Mouse (Mus musculus) stomach, embryonic 14.5 days (tissue): ENCODE data around the gene Apof. TPM values are rescaled to one million over a fixed set of nuclear protein-coding genes. Genes with fewer than 3 reads are reported as not detected.

ENCODE experiments used
- ATAC-seq: fragments of 200-750 bp; cut with Nextera tagmentation; 2 replicates; pipeline ENCODE4 v1.8.0; 2017; ENCODE audit warnings: low read depth, moderate TSS enrichment; ENCODE audit not compliant: insufficient number of reproducible peaks, insufficient read depth, low FRiP score
- H3K27ac ChIP-seq: fragments of 300-500 bp; sonication (generic); 2 replicates; pipeline ENCODE4 v1.5.1; 2014; ENCODE audit warnings: mild to moderate bottlenecking, low read length, moderate library complexity, mixed read lengths
- H3K27me3 ChIP-seq: fragments of 300-500 bp; sonication (generic); 2 replicates; pipeline ENCODE4 v1.6.1; 2014; ENCODE audit warnings: low read length, control low read depth, mixed read lengths; ENCODE audit not compliant: control insufficient read depth, insufficient read depth
- H3K36me3 ChIP-seq: fragments of 300-500 bp; sonication (generic); 2 replicates; pipeline ENCODE4 v1.6.1; 2014; ENCODE audit warnings: mild to moderate bottlenecking, control low read depth, low read length, moderate library complexity, mixed read lengths; ENCODE audit not compliant: control insufficient read depth, insufficient read depth
- H3K4me1 ChIP-seq: fragments of 300-500 bp; sonication (generic); 2 replicates; pipeline ENCODE4 v1.6.1; 2014; ENCODE audit warnings: low read length, control low read depth, mixed read lengths; ENCODE audit not compliant: control insufficient read depth, insufficient read depth
- H3K4me2 ChIP-seq: fragments of 300-500 bp; sonication (generic); replicated peaks from 2 replicates; pipeline ENCODE4 v1.6.1; 2014; ENCODE audit warnings: low read depth, low read length, control low read depth
- H3K4me3 ChIP-seq: fragments of 300-500 bp; sonication (generic); 2 replicates; pipeline ENCODE4 v1.5.1; 2014; ENCODE audit warnings: low read depth, low read length, control low read depth
- H3K9ac ChIP-seq: fragments of 300-500 bp; sonication (generic); replicated peaks from 2 replicates; pipeline ENCODE4 v1.6.1; 2014; ENCODE audit warnings: low read depth, mild to moderate bottlenecking, control low read depth, low read length, moderate library complexity, mixed read lengths
- H3K9me3 ChIP-seq: fragments of 300-500 bp; sonication (generic); 2 replicates; pipeline ENCODE4 v1.6.1; 2016; ENCODE audit warnings: low read depth, low read length, control low read depth; ENCODE audit not compliant: control insufficient read depth
- WGBS: fragments of 180-500 bp; shearing (Covaris S2); extraction: QIAGEN DNeasy Blood & Tissue Kit; methylation state at CpG from one replicate; pipeline ENCODE4 v1.1.7; 2014; 5-methylcytosine and 5-hydroxymethylcytosine counted together
- polyA plus RNA-seq: library from polyadenylated mRNA; unstranded; fragments of >200 nt; fragmentation: Nextera tagmentation; extraction: Ambion mirVana; gene quantifications from 2 replicates; pipeline ENCODE4 v1.2.1, GENCODE M21; 2014

Apof gene
- polyA plus RNA-seq, 1 experiment from 2014 or later = not detected

DNA sequence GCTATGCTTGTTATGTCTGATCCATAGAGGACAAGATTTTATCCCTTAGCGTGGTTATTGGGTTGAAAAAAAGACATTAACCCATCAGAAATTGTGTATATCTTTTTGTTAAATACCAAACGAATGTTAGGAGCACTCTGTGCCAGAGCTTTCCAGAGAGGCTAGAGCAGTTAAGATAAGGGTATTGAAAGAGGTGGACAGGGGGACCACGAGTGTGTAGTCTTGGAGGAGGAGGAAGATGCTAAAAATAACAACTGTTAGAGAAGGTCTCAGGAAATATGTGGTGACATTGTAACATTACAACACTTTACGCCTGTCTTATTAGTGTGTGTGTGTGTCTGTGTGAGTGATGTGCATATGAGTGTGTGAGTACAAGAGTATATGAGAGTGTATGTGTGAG, 42.4 kb downstream of the Apof start:
- Histone ChIP-seq H3K36me3 (peaks cover 44% of the 10 kb centered on the region), H3K27me3 (no peaks in the 10 kb centered on the region), H3K9ac (no peak overlapping the region), H3K27ac (no peak overlapping the region), H3K4me3 (no peak overlapping the region), H3K4me1 (no peaks in the 10 kb centered on the region), H3K9me3 (no peaks in the 10 kb centered on the region), H3K4me2 (no peak overlapping the region)
- WGBS = 73% methylated on average over 4 of the region's 4 CpGs
- no peak for ATAC-seq

DNA sequence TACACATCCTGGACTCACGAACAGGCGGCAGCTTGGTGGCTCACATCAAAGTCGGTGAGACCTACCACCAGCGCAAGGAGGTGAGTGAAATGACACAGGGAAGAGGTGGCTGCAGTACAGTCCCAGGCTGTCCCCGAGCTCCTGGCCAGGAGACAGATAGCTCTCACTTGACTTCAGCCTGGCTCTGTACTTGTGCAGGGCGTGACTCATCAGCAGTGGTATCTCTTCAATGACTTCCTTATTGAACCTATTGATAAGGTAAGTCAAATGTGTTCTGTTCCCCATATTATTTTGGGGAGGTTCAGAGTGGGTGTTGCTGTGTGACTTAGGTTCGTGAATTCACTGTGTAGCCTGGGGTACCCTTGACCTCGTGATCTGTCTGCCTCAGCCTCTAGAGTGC, 47.1 kb downstream of the Apof start:
- Histone ChIP-seq H3K4me3 (no peak overlapping the region), H3K4me2 (no peak overlapping the region), H3K36me3 (peaks cover 64% of the 10 kb centered on the region), H3K27ac (no peak overlapping the region), H3K9me3 (no peaks in the 10 kb centered on the region), H3K27me3 (no peaks in the 10 kb centered on the region), H3K4me1 (no peaks in the 10 kb centered on the region), H3K9ac (no peak overlapping the region)
- ATAC-seq = no peak
- 96% methylated on average over 8 of the region's 8 CpGs for WGBS

Other genes with a start within 250 kb of the Apof start
- gene Naca, start 233.1 kb upstream of the Apof start, polyA plus RNA-seq = 899 and 913 TPM in 2 replicates
- gene Ptges3, start 209.7 kb upstream of the Apof start, polyA plus RNA-seq = 474 and 487 TPM in 2 replicates
- gene Atp5b, start 185.4 kb upstream of the Apof start, polyA plus RNA-seq = 2,052 and 2,172 TPM in 2 replicates
- 28.1 and 28.2 TPM in 2 replicates for gene Baz2a, start 177.1 kb upstream of the Apof start, polyA plus RNA-seq
- 29.5 and 35.6 TPM in 2 replicates for gene Rbms2, start 88.4 kb upstream of the Apof start, polyA plus RNA-seq
- 0.78 and 0.84 TPM in 2 replicates for gene Gls2, start 74.2 kb upstream of the Apof start, polyA plus RNA-seq
- 33.5 and 33.7 TPM in 2 replicates for gene Spryd4, start 56.9 kb upstream of the Apof start, polyA plus RNA-seq
- gene Mip, start 42.8 kb upstream of the Apof start, polyA plus RNA-seq = 0.11 TPM in 1 of 2 replicates, not detected in the other
- gene Timeless, start 36.6 kb upstream of the Apof start, polyA plus RNA-seq = 47.2 and 48.0 TPM in 2 replicates
- 0.27 TPM in 1 of 2 replicates, not detected in the other for gene Apon, start 14.6 kb upstream of the Apof start, polyA plus RNA-seq
- gene Stat2, start 1.9 kb downstream of the Apof start, polyA plus RNA-seq = 12.2 and 13.0 TPM in 2 replicates
- 0.36 and 0.43 TPM in 2 replicates for gene Il23a, start 30.1 kb downstream of the Apof start, polyA plus RNA-seq
- 32.9 and 34.8 TPM in 2 replicates for gene Pan2, start 34.7 kb downstream of the Apof start, polyA plus RNA-seq
- 328 and 342 TPM in 2 replicates for gene Cnpy2, start 53.8 kb downstream of the Apof start, polyA plus RNA-seq
- 211 and 214 TPM in 2 replicates for gene Cs, start 69.1 kb downstream of the Apof start, polyA plus RNA-seq
- gene Coq10a, start 100.3 kb downstream of the Apof start, polyA plus RNA-seq = 12.9 and 13.0 TPM in 2 replicates
- 16.7 and 17.8 TPM in 2 replicates for gene Ankrd52, start 108.4 kb downstream of the Apof start, polyA plus RNA-seq
- gene Slc39a5, start 132.6 kb downstream of the Apof start, polyA plus RNA-seq = 3.4 and 3.7 TPM in 2 replicates
- gene Nabp2, start 142.8 kb downstream of the Apof start, polyA plus RNA-seq = 76.6 and 86.7 TPM in 2 replicates
- gene Rnf41, start 143.0 kb downstream of the Apof start, polyA plus RNA-seq = 31.9 and 34.6 TPM in 2 replicates
- gene Smarcc2, start 190.6 kb downstream of the Apof start, polyA plus RNA-seq = 109 and 110 TPM in 2 replicates
- gene Myl6, start 225.5 kb downstream of the Apof start, polyA plus RNA-seq = 1,824 and 1,933 TPM in 2 replicates
- gene Myl6b, start 230.0 kb downstream of the Apof start, polyA plus RNA-seq = 3.2 and 3.4 TPM in 2 replicates